Mouse (Mus musculus): ENCODE results near the gene Hist2h2aa1. TPM values are rescaled to one million over a fixed set of nuclear protein-coding genes. Genes with fewer than 3 reads are reported as not detected.

Hist2h2aa1 gene
- total and polyA plus RNA-seq, 3 experiments: 0.64 to 1,515 (median 113) TPM

- peak; percentile 45 for DNase-seq (ENCODE audit: extremely low read depth)
- no peak overlapping the region for H3K27ac ChIP-seq (ENCODE audit: insufficient read depth, low read depth)
- H3K9ac ChIP-seq (ENCODE audit: insufficient read depth, low read depth): no peak overlapping the region
- no peaks in the 10 kb centered on the region for H3K79me2 ChIP-seq (replicated peaks; ENCODE audit: control insufficient read depth, extremely low read depth, insufficient read depth, poor library complexity, severe bottlenecking)
- H3K4me3 ChIP-seq (replicated peaks in 1 of 3; ENCODE audit: low read depth in 2 of 3, low read length in 2 of 3, poor library complexity in 1 of 3): no peak overlapping the region
- TF ChIP-seq MYC (IDR thresholded peaks at IDR 0.05; ENCODE audit: low read depth, low read length) (no peak), NELFE (IDR thresholded peaks at IDR 0.05; ENCODE audit: low read depth, low read length) (peak; percentile 5; the same call in 1 of the 2 replicates), SMC3 (IDR thresholded peaks at IDR 0.05; ENCODE audit: low read depth, low read length) (no peak), CTCF (conservative IDR thresholded peaks at IDR 0.05 in 1 of 2, IDR thresholded peaks at IDR 0.05 in 1 of 2; ENCODE audit: low read depth in 2 of 2, low read length in 2 of 2) (no peak), ZNF384 (IDR thresholded peaks at IDR 0.05; ENCODE audit: low read depth, low read length) (peak; percentile 32), ELF1 (IDR thresholded peaks at IDR 0.05; ENCODE audit: low read depth, low read length) (0 out of 2 replicates have a peak, but pooled peaks have one; percentile 29), MAX (IDR thresholded peaks at IDR 0.05; ENCODE audit: low read length) (peak; percentile 22; the same call in 1 of the 2 replicates), UBTF (IDR thresholded peaks at IDR 0.05; ENCODE audit: low read depth, low read length) (0 out of 2 replicates have a peak, but pooled peaks have one; percentile 24), JUN (IDR thresholded peaks at IDR 0.05; ENCODE audit: insufficient read depth, low read depth, low read length) (no peak), BHLHE40 (IDR thresholded peaks at IDR 0.05; ENCODE audit: low read depth, low read length) (no peak), TBP (conservative IDR thresholded peaks at IDR 0.05; ENCODE audit: low read depth, low read length) (no peak), MAZ (IDR thresholded peaks at IDR 0.05; ENCODE audit: low read depth, low read length) (0 out of 2 replicates have a peak, but pooled peaks have one; percentile 18), POLR2A (IDR thresholded peaks at IDR 0.05; ENCODE audit: low read depth, low read length) (no peak), E2F4 (IDR thresholded peaks at IDR 0.05; ENCODE audit: insufficient replicate concordance, low read depth, low read length) (0 out of 2 replicates have a peak, but pooled peaks have one; percentile 19), POLR2AphosphoS2 (IDR thresholded peaks at IDR 0.05; ENCODE audit: low read depth, low read length) (0 out of 2 replicates have a peak, but pooled peaks have one; percentile 30)
- no peaks in the 10 kb centered on the region for H3K36me3 ChIP-seq (replicated peaks in 1 of 2; ENCODE audit: control insufficient read depth in 1 of 2, insufficient read depth in 1 of 2, low read length in 1 of 2)
- H3K4me2 ChIP-seq (ENCODE audit: insufficient read depth, low read depth, poor library complexity, severe bottlenecking): peak overlapping the region; percentile 55
- peaks cover 23 to 90% of the 10 kb centered on the region in 2 experiments for H3K4me1 ChIP-seq (ENCODE audit: control insufficient read depth in 1 of 2, insufficient read depth in 2 of 2)
- H3K9me3 ChIP-seq (replicated peaks; ENCODE audit: low read length): no peaks in the 10 kb centered on the region
- dilution Hi-C loops (cut with MboI; ENCODE audit: extremely low pct_ligation_motif_present, extremely low pct_unique_long_range_greater_than_20kb, low sequenced_read_pairs): no loop called here
- in situ Hi-C loops (cut with MboI; ENCODE audit: low pct_ligation_motif_present, low pct_unique_long_range_greater_than_20kb, low sequenced_read_pairs): no loop called here
- H3K27me3 ChIP-seq (replicated peaks): no peaks in the 10 kb centered on the region
Observed at GRCm38 (mm10) chr3:96230404-96230803, 14.9 kb upstream of the Hist2h2aa1 start.

GRCm38 (mm10) chr3:96230910-96231757 is 14.2 kb upstream of the Hist2h2aa1 start:
- dilution Hi-C loops (cut with MboI; ENCODE audit: extremely low pct_ligation_motif_present, extremely low pct_unique_long_range_greater_than_20kb, low sequenced_read_pairs) (no loop called here), in situ Hi-C loops (cut with MboI; ENCODE audit: low pct_ligation_motif_present, low pct_unique_long_range_greater_than_20kb, low sequenced_read_pairs) (no loop called here)
- peak; percentile 80 for TF ChIP-seq IRF4 (IDR thresholded peaks at IDR 0.05; ENCODE audit: low read depth, low read length)
- TF ChIP-seq TCF12 (IDR thresholded peaks at IDR 0.05; ENCODE audit: low read depth, low read length): peak; percentile 62; the same call in 1 of the 2 replicates
- peak; percentile 13; the same call in 1 of the 2 replicates for TF ChIP-seq NELFE (IDR thresholded peaks at IDR 0.05; ENCODE audit: low read depth, low read length)
- 0 out of 2 replicates have a peak, but pooled peaks have one; percentile 24 for TF ChIP-seq MAFK (IDR thresholded peaks at IDR 0.05; ENCODE audit: insufficient replicate concordance, low read length)
- no peak; the same call in 1 of the 2 replicates for TF ChIP-seq SIN3A (IDR thresholded peaks at IDR 0.05; ENCODE audit: low read length)
- no peak for TF ChIP-seq MXI1 (IDR thresholded peaks at IDR 0.05; ENCODE audit: low read depth, low read length)
- TF ChIP-seq MAZ (IDR thresholded peaks at IDR 0.05; ENCODE audit: low read depth, low read length): no peak
- TF ChIP-seq JUN (IDR thresholded peaks at IDR 0.05; ENCODE audit: insufficient read depth, low read depth, low read length): 0 out of 2 replicates have a peak, but pooled peaks have one; percentile 5
- TF ChIP-seq POLR2A (IDR thresholded peaks at IDR 0.05; ENCODE audit: low read depth, low read length): 0 out of 2 replicates have a peak, but pooled peaks have one; percentile 18
- no peak for TF ChIP-seq E2F4 (IDR thresholded peaks at IDR 0.05; ENCODE audit: insufficient replicate concordance, low read depth, low read length)
- TF ChIP-seq EP300 (IDR thresholded peaks at IDR 0.05; ENCODE audit: low read length): peak; percentile 77
- TF ChIP-seq JUND (conservative IDR thresholded peaks at IDR 0.05; ENCODE audit: low read depth, low read length): peak; percentile 41; the same call in 1 of the 2 replicates
- 0 out of 2 replicates have a peak, but pooled peaks have one; percentile 0 for TF ChIP-seq ZNF384 (IDR thresholded peaks at IDR 0.05; ENCODE audit: low read depth, low read length)
- TF ChIP-seq ZC3H11A (IDR thresholded peaks at IDR 0.05; ENCODE audit: low read depth, low read length): no peak
- peak; percentile 36; the same call in 1 of the 2 replicates for TF ChIP-seq MYC (IDR thresholded peaks at IDR 0.05; ENCODE audit: low read depth, low read length)
- peak; percentile 63; the same call in 1 of the 2 replicates for TF ChIP-seq MAX (IDR thresholded peaks at IDR 0.05; ENCODE audit: low read length)
- peak; percentile 87 for TF ChIP-seq ETS1 (conservative IDR thresholded peaks at IDR 0.05; ENCODE audit: low read depth, low read length)
- H3K27ac ChIP-seq (ENCODE audit: insufficient read depth, low read depth): no peak overlapping the region
- no peaks in the 10 kb centered on the region for H3K79me2 ChIP-seq (replicated peaks; ENCODE audit: control insufficient read depth, extremely low read depth, insufficient read depth, poor library complexity, severe bottlenecking)
- H3K4me3 ChIP-seq (replicated peaks in 1 of 3; ENCODE audit: low read depth in 2 of 3, low read length in 2 of 3, poor library complexity in 1 of 3): no peak overlapping the region
- no peaks in the 10 kb centered on the region for H3K27me3 ChIP-seq (replicated peaks)
- H3K9ac ChIP-seq (ENCODE audit: insufficient read depth, low read depth): 0 out of 2 replicates have a peak overlapping the region, but pooled peaks have one; percentile 9
- peak; percentile 80 for DNase-seq (ENCODE audit: extremely low read depth)
- peak overlapping the region; percentile 31; the same call in 1 of the 2 replicates for H3K4me2 ChIP-seq (ENCODE audit: insufficient read depth, low read depth, poor library complexity, severe bottlenecking)
- peaks cover 20 to 89% of the 10 kb centered on the region in 2 experiments for H3K4me1 ChIP-seq (ENCODE audit: control insufficient read depth in 1 of 2, insufficient read depth in 2 of 2)
- no peaks in the 10 kb centered on the region for H3K36me3 ChIP-seq (replicated peaks in 1 of 2; ENCODE audit: control insufficient read depth in 1 of 2, insufficient read depth in 1 of 2, low read length in 1 of 2)
- H3K9me3 ChIP-seq (replicated peaks; ENCODE audit: low read length): no peaks in the 10 kb centered on the region

Data from CH12.LX (cell line).